Mouse (Mus musculus): Measurements from ENCODE around the gene Prokr2.
A peak's percentile ranks its signal among the peaks of the same experiment; 100 is the strongest.
"Not testable (repeated sequence)": the region's sequence is repeated elsewhere in the genome, so short reads cannot be mapped to it uniquely, and the experiment has no call there.

Prokr2 gene

GRCm38 (mm10) chr2:132340350-132340749 lies 44.9 kb downstream of the Prokr2 start:
- DNase-seq (ENCODE audit: low spot score in 2 of 2) = no peak

DNA sequence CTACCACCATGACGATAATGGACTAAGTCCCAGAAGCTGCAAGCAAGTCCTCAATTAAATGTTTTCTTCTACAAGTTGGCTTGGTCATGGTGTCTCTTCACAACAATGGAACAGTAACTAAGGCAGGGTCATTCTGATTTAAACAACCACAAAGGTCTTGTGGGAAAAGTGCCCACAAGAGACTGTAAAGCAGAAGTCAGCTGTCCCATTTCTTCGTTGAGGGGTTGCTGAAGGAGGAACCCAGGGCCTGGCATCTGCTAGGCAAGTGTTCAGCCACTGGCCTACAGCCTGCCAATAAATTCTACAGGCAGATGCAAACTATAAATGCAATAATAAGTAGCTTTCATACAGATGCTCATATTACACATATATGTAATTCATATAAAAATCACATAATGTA lies 48.0 kb downstream of the Prokr2 start:
- DNase-seq (ENCODE audit: low spot score in 2 of 2) = no peak

- no peak for DNase-seq (ENCODE audit: low spot score in 2 of 2)
Measured at GRCm38 (mm10) chr2:132323541-132323940, 61.7 kb downstream of the Prokr2 start.

DNA sequence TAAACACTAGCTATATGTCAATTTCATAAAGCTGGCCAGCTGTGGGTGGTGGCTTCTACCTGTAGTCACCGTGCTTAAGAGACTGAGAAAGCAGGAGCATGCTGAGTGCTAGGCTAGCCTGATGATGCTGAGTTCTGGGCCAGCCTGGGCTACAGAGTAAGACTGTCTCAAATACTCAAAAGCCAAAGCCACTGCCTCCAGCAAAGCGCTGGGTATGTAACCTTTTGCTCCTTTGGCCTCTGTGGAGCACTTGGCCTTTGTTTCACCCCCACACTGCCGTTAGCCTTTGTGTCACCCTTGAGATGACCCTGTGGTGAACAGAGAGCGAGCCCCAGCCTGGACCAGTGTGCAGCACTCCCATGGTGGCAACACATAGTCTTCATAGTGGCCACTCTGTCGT lies 64.7 kb downstream of the Prokr2 start:
- no peak for DNase-seq (ENCODE audit: low spot score in 2 of 2)

- DNase-seq (ENCODE audit: low spot score in 2 of 2) = no peak
Measured at GRCm38 (mm10) chr2:132317178-132317577, 68.1 kb downstream of the Prokr2 start.

DNA sequence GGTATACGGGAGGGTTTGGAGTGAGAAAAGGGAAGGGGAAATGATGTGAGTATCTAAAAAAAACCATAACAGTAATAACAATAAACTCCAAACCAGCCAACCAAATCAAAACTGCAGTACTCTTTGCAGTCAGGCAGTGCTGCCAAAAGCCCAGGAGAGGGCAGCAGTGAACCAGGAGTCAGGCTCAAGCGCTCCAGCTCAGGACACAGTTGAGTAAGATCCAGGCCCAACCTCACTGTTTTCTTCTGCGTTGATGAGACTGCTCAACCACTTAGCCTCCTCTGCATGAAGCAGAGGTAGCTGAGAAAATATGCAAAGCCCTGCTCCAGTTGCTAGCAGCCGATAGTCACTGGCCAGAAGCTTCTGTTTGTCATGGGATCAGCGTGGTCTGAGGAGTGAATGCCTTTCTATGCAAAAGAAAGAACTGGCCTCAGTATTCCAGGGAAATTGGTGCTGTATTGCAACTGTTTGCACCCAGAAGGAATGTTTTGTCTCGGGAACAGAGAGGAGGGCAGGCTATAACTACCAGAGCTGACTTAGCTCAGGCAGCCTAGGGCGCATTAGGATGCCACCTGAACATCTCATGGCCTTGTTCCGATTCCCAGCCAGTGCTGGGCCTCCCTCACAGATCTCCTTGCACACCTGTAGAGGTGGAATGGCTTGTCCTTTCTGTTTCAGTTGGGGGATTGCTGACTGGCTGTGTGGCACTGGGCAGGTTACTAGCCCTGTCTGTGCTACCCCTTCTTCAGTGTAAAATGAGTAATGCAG lies 69.0 kb downstream of the Prokr2 start:
- DNase-seq (ENCODE audit: low spot score in 2 of 2) = peak; percentile 16 to 49

GRCm38 (mm10) chr2:132314057-132314456 lies 71.2 kb downstream of the Prokr2 start:
- not testable (repeated sequence) for DNase-seq (ENCODE audit: low spot score in 2 of 2)

- no peak for DNase-seq (ENCODE audit: low spot score in 2 of 2)
Measured at GRCm38 (mm10) chr2:132313568-132313967, 71.7 kb downstream of the Prokr2 start.

DNA sequence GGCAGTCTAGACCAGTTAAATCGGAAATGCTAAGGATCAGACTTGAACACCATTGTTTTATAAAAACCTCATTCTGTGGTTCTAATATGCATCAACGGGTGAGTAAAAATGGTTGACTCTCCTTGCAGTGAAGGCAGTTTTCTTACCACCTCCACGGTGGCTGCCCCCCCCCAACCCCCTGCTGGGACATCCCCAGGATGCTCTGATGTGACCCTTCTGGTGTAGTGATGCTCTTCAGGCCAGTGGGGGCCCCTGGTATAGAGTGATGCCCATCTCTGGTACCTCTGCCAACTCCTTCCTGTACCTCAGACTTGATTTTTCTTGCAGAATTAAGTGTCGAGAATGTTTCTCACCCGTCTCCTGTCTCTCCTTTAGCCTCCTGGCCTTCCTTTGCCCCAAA lies 72.6 kb downstream of the Prokr2 start:
- no peak for DNase-seq (ENCODE audit: low spot score in 2 of 2)

GRCm38 (mm10) chr2:132309398-132309930 lies 75.8 kb downstream of the Prokr2 start:
- no peak for DNase-seq (ENCODE audit: low spot score in 2 of 2)

- no peak for DNase-seq (ENCODE audit: low spot score in 2 of 2)
Measured at GRCm38 (mm10) chr2:132308829-132309228, 76.4 kb downstream of the Prokr2 start.

DNA sequence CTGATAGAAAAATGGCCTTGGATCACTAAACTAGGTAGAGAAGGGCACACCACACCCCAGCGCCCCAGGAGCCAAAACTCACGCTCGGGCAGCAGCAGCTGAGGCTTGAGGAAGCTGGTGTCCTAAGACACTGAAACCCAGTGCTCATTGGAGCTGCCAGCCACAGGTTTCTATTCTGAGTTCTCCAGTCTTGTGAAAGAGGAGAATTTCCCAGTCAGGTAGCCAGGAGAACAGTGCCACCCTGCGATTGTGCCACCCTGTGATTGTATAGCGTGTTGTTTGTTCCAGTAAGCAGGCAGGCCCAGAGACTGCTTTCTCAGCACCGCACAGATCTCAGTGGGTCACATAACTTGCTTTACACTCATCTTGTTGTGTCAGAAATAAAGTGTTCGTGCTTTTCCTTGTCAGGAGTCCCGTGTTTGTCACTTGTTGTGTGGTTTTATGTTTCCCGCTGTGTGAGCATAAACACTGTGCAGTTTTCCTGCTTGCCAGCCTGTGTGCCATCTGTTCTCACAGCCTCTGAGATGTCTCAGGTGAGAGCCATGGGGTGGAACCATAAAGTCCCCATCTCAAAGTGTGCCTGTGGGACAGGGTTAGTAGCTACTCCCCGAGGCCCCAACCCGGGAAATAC lies 77.9 kb downstream of the Prokr2 start:
- no peak for DNase-seq (ENCODE audit: low spot score in 2 of 2)

DNA sequence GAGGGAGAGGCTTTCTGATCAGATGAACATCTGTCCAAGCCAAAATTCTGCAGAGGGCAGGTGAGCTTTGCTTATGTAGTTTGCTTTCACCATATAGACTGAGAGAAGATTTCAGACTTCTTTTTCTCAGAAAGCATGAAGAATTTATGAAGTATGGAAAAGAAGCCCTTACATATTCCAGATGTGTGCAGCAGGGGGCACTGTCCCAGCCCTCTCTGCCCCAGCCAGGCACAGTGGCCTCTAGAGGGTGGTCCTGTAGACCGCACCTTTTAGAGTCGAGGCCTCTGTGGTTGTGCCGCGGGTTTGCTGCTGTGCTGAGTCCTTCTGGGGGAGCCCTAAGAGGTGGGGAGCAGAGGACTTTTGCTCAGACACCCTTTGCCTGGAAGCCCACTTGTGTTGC lies 79.3 kb downstream of the Prokr2 start:
- no peak for DNase-seq (ENCODE audit: low spot score in 2 of 2)

DNA sequence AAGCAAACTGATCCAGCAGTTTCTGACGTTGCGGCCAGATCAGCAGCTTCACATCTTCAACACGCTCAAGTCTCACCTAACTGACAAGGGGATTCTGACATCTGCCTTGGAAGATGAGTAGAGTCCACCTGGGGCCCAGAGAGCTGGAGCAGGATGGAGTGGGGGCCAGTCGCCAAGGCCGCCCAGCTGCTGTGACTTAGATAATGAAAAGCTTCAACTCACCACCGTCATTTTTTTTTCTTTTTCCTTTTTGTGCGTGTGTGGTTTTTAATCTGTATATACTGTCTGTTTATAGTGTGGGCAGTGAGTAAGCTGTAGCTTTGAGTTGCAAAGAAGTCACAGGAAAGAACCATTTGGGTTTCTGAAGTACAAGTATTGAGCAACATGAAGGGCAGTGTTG lies 80.1 kb downstream of the Prokr2 start:
- DNase-seq (ENCODE audit: low spot score in 2 of 2) = no peak

DNA sequence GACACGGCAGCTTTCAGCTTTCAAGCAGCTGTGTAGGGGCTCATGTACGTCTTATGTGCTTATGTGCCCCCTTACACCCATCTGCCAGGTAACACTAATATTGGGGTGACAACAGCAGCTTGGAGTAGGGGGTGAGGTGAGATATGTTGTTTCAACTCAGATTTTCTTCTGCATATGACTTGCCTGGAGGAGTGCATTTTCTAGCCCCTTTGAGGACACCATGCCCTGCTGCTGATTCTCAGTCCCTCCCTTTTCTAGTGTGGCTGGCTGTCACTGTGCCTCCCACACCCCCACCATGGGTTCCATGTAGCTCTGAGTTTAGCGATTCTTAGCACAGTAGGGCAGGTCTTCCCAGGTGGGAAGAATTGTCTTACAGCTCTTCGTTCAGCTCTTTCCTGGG lies 83.8 kb downstream of the Prokr2 start:
- DNase-seq (ENCODE audit: low spot score in 2 of 2) = no peak

- no peak for DNase-seq (ENCODE audit: low spot score in 2 of 2)
Measured at GRCm38 (mm10) chr2:132298250-132298649, 87.0 kb downstream of the Prokr2 start.

DNA sequence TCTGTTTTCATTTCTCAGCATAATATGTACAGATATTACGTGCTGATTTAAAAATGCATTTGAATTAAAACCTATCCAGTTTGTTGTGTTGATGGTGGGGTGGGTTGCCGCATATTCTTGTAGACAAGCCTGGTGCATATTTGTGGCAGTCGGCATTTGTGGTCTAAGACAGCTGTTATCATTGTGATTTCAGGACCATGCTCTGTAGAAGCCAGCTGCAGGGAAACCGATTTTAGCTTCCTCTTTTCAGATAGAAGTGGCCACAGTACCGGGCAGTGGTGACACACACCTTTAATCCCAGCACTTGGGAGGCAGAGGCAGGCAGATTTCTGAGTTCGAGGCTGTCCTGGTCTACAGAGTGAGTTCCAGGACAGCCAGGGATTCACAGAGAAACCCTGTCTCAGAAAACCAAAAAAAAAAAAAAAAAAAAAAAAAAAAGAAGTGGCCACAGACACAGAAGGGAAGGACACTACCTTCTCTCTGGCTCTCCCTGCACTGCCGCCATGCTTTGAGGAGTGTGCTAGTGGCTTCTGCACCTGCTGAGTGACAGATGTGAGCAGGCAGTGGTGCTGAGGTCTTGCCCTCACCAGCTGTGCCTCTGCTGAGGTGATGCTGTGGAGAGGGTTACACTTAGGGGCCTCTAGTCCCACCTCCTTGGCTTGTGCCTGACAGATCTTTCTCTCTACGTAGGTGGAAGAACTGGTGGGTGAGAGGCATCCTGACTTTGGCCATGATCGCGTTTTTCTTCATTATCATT lies 91.4 kb downstream of the Prokr2 start:
- DNase-seq (ENCODE audit: low spot score in 2 of 2) = no peak

- no peak for DNase-seq (ENCODE audit: low spot score in 2 of 2)
Measured at GRCm38 (mm10) chr2:132292083-132292482, 93.2 kb downstream of the Prokr2 start.

GRCm38 (mm10) chr2:132291265-132291664 lies 94.0 kb downstream of the Prokr2 start:
- no peak for DNase-seq (ENCODE audit: low spot score in 2 of 2)

DNA sequence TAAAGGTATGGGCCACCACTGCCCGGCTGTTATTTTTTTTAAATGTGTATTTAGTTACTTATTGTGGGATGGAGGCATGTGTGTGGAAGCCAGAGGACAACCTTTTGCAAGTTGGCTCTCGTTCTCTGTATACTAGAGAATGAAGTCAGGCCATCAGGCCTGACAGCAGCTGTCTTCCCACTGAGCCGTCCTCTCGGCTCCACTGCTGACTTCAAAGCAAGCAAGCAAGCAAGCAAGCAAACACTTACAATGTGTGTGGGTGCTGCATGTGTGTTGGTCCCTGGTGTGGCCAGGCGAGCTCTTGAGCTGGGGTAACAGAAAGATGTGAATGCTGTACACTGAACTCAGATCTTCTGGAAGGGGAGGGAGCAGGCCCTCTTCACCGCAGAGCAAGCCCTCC lies 94.4 kb downstream of the Prokr2 start:
- DNase-seq (ENCODE audit: low spot score in 2 of 2) = no peak

- not testable (repeated sequence) for DNase-seq (ENCODE audit: low spot score in 2 of 2)
Measured at GRCm38 (mm10) chr2:132289213-132289612, 96.0 kb downstream of the Prokr2 start.

Measured in natural killer cell, adult 2 months (primary cell).